Mouse (Mus musculus): ENCODE results near the gene Trp53inp2.

DNA sequence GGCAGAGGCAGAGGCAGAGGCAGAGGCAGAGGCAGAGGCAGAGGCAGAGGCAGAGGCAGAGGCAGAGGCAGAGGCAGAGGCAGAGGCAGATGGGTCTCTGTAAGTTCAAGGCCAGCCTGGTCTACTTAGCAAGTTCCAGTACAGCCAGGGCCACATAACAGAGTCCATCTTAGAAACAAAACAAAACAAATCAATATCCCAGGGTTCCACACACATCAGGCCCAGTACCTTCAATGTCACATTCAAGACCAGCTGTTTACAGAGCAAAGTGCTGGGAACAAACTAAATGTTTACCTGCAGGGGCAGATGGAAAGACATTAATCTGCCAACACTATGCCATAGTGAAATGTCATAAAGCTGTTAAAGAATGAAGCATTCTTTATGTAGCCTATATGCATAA lies 6.3 kb upstream of the Trp53inp2 start:
- TF ChIP-seq EP300 (IDR thresholded peaks at IDR 0.05; ENCODE audit: insufficient read depth, low read depth, low read length), result no peak
- TF ChIP-seq POLR2A (IDR thresholded peaks at IDR 0.05; ENCODE audit: insufficient read depth, low read depth, low read length), result no peak
- TF ChIP-seq CTCF (IDR thresholded peaks at IDR 0.05), result no peak
